Mouse (Mus musculus) liver, embryonic 14.5 days (tissue): ENCODE results near the gene Pcbp3. TPM values are rescaled to one million over a fixed set of nuclear protein-coding genes. Genes with fewer than 3 reads are reported as not detected.

ENCODE experiments used
- ATAC-seq: fragments of 200-750 bp; cut with Nextera tagmentation; 2 replicates; pipeline ENCODE4 v1.8.0; 2017; ENCODE audit warnings: moderate number of reproducible peaks, mild to moderate bottlenecking, moderate library complexity; ENCODE audit not compliant: insufficient read depth
- DNase-seq, 3 experiments: peaks; one replicate each; pipeline ENCODE4 v3.0.0-alpha.2; 2012 to 2013; ENCODE audit warnings: low read depth in 3 of 3, low spot score in 3 of 3
- H3K27ac ChIP-seq: fragments of 300-500 bp; sonication (generic); 2 replicates; pipeline ENCODE4 v1.5.1; 2014; ENCODE audit warnings: moderate library complexity, mild to moderate bottlenecking, control low read depth, inconsistent platforms
- H3K27me3 ChIP-seq: fragments of 300-500 bp; sonication (generic); 2 replicates; pipeline ENCODE4 v1.6.1; 2014; ENCODE audit warnings: mild to moderate bottlenecking, low read length, moderate library complexity; ENCODE audit not compliant: control insufficient read depth, insufficient read depth
- H3K36me3 ChIP-seq: fragments of 300-500 bp; sonication (generic); replicated peaks from 2 replicates; pipeline ENCODE4 v1.6.1; 2014; ENCODE audit warnings: low read depth; ENCODE audit not compliant: control insufficient read depth, insufficient read depth
- H3K4me1 ChIP-seq, 2 experiments: fragments of 200-500 bp in 1 of 2; fragments of 300-500 bp in 1 of 2; sonication (generic) in 1 of 2; replicated peaks; 2 replicates each; pipeline ENCODE4 v1.6.1; 2012 to 2014; ENCODE audit warnings: antibody characterized with exemption in 1 of 2, inconsistent platforms in 1 of 2, low read length in 1 of 2; ENCODE audit not compliant: control insufficient read depth in 2 of 2, insufficient read depth in 2 of 2
- H3K4me2 ChIP-seq: fragments of 300-500 bp; sonication (generic); 2 replicates; pipeline ENCODE4 v1.6.1; 2014; ENCODE audit warnings: low read depth, mild to moderate bottlenecking, control low read depth, moderate library complexity
- H3K4me3 ChIP-seq, 2 experiments: fragments of 200-500 bp in 1 of 2; fragments of 300-500 bp in 1 of 2; sonication (generic) in 1 of 2; 2 replicates each; pipeline ENCODE4 v1.5.1; 2012 to 2014; ENCODE audit warnings: low read depth in 2 of 2, low read length in 2 of 2, mild to moderate bottlenecking in 2 of 2, control low read depth in 1 of 2, inconsistent platforms in 1 of 2, moderate library complexity in 1 of 2; ENCODE audit not compliant: insufficient read depth in 1 of 2
- H3K9ac ChIP-seq: fragments of 300-500 bp; sonication (generic); replicated peaks from 2 replicates; pipeline ENCODE4 v1.6.1; 2014; ENCODE audit warnings: mild to moderate bottlenecking, control low read depth, moderate library complexity
- H3K9me3 ChIP-seq: fragments of 300-500 bp; sonication (generic); 2 replicates; pipeline ENCODE4 v1.6.1; 2016; ENCODE audit warnings: low read length, mixed read lengths; ENCODE audit not compliant: control insufficient read depth
- CTCF ChIP-seq: IDR thresholded peaks from 2 replicates; pipeline ENCODE4 v1.5.1; 2016; ENCODE audit warnings: antibody characterized with exemption, low read depth, control low read depth
- EP300 ChIP-seq: IDR thresholded peaks from 2 replicates; pipeline ENCODE4 v1.6.1; 2016; ENCODE audit warnings: antibody characterized with exemption, low read depth
- WGBS: fragments of 180-500 bp; shearing (Covaris S2); extraction: QIAGEN DNeasy Blood & Tissue Kit; methylation state at CpG from one replicate; pipeline ENCODE4 v1.1.7; 2014; ENCODE audit not compliant: insufficient replicate concordance; 5-methylcytosine and 5-hydroxymethylcytosine counted together
- polyA plus RNA-seq, 2 experiments: library from polyadenylated mRNA; depleted of rRNA in 1 of 2; stranded (reverse) in 1 of 2; unstranded in 1 of 2; fragments of >200 nt; fragmentation: Nextera tagmentation in 1 of 2; extraction: Ambion mirVana in 1 of 2; gene quantifications; 2 replicates each; pipeline versions ENCODE4 v1.2.1 to v1.2.3; 2012 to 2014

Gene Pcbp3
- polyA plus RNA-seq (2012; rRNA removed) (1.8 and 2.0 TPM in 2 replicates), polyA plus RNA-seq (2014; fragmentation: Nextera tagmentation; extraction: Ambion mirVana) (2.6 and 2.9 TPM in 2 replicates)

DNA sequence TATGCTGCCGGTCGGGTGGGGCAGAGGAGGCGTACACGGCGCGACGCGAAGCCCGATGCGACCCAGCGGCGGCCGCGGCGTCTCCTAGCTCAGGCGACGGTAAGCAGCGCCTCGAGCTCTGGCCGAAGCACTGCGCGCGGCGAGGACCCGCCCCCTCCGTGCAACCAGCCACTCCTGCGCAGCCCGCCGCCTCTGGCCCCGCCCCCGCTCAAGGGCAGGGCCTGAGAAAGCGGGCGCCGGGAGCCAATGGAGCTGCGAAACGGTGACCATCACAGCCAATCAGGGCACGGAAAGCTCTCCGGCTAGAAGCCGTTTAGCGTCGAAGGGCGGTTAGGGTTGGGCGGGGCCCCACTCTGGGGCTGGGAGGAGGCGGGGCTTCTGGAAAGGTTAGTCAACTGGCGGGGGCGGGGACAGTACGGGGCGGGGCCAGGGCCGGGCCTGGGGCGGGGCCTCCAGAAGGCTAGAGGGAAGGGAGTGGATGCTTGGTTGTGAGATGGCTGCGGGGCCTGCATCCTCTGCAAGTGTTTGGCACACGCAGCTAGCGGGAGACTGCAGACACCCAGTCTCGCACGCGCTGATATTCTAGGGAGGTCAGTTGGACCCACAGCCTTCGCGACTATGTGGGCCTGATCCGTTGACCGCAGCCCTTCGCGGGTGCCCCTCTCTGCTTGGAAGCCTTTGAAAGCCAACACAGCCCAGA is at the start of gene Pcbp3:
Gene Pcbp3 (minus strand): TSS at position 98 of the 700 bp plus-strand sequence.
- DNase-seq = peak; percentile 84 to 90 (median 88)
- H3K27me3 ChIP-seq = no peaks in the 10 kb centered on the region
- peak within 1 kb of the TSS; percentile 39 to 50 for H3K4me3 ChIP-seq
- peak within 1 kb of the TSS; percentile 71 for H3K4me2 ChIP-seq
- no peaks in the 10 kb centered on the region for H3K9me3 ChIP-seq
- no peak within 1 kb of the TSS; the same call in 1 of the 2 replicates for H3K9ac ChIP-seq
- WGBS = 3% methylated on average over 61 of the region's 62 CpGs
- peaks cover 0 to 6% of the 10 kb centered on the region in 2 experiments; a peak in 2 of 4 replicates for H3K4me1 ChIP-seq
- no peak for TF ChIP-seq EP300
- no peak for TF ChIP-seq CTCF
- H3K36me3 ChIP-seq = no peaks in the 10 kb centered on the region
- ATAC-seq = peak; percentile 97
- no peak within 1 kb of the TSS for H3K27ac ChIP-seq

DNA sequence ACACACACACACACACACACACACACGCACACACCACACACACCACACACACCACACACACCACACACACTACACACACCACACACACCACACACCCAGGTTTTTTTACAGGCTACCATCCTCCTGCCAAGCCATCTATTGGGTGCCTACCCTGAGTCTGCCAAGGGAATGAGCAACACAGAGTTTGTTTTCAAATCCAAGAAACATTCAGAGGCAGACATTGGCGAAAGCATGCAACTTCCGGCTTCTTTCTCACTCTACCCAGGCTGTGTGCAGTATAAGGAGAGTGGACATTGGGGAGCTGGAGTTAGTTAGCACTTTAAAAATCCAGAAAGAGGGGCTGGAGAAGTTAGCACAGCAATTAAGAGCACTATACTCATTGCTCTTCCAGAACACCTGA is 47.0 kb upstream of the Pcbp3 start:
- no peak overlapping the region for H3K9ac ChIP-seq
- WGBS = 70% methylated on average over 3 of the region's 3 CpGs
- ATAC-seq (no peak), DNase-seq (no peak)
- no peak overlapping the region for H3K4me2 ChIP-seq
- no peaks in the 10 kb centered on the region for H3K27me3 ChIP-seq
- no peak overlapping the region for H3K4me3 ChIP-seq
- H3K36me3 ChIP-seq = no peaks in the 10 kb centered on the region
- peaks cover 0 to 10% of the 10 kb centered on the region in 2 experiments; a peak in 2 of 4 replicates for H3K4me1 ChIP-seq
- H3K27ac ChIP-seq = no peak overlapping the region
- no peaks in the 10 kb centered on the region for H3K9me3 ChIP-seq
- no peak for TF ChIP-seq CTCF
- TF ChIP-seq EP300 = no peak

DNA sequence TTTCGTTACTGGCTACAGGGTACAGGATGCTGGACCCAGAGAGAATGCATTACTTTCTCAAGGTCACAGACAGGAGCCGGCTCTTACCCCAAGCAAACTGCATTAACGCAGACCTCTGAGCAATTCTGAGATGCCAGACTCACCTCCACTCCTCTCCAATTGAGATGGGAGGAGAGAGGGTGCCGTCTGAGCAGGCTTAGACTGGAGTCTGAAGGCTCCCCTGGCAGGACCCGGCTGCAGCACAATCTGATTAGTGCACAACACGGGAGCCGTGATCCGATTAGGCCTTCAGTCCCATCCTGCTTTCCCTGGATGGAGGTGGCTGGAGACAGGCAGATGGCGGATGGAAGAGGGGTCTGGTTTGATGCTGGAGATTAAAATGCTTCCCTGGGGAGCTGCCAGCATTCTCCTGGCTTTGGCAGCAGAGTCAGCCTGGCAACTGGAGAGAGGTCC is 46.4 kb upstream of the Pcbp3 start:
- Histone ChIP-seq H3K27me3 (no peaks in the 10 kb centered on the region), H3K9me3 (no peaks in the 10 kb centered on the region), H3K9ac (no peak overlapping the region), H3K4me2 (no peak overlapping the region), H3K27ac (no peak overlapping the region), H3K4me1 (peaks cover 0 to 10% of the 10 kb centered on the region in 2 experiments; a peak in 2 of 4 replicates), H3K36me3 (no peaks in the 10 kb centered on the region), H3K4me3 (no peak overlapping the region)
- TF ChIP-seq CTCF = no peak
- TF ChIP-seq EP300 = no peak
- 46% methylated on average over 9 of the region's 9 CpGs for WGBS
- DNase-seq (no peak), ATAC-seq (no peak)

DNA sequence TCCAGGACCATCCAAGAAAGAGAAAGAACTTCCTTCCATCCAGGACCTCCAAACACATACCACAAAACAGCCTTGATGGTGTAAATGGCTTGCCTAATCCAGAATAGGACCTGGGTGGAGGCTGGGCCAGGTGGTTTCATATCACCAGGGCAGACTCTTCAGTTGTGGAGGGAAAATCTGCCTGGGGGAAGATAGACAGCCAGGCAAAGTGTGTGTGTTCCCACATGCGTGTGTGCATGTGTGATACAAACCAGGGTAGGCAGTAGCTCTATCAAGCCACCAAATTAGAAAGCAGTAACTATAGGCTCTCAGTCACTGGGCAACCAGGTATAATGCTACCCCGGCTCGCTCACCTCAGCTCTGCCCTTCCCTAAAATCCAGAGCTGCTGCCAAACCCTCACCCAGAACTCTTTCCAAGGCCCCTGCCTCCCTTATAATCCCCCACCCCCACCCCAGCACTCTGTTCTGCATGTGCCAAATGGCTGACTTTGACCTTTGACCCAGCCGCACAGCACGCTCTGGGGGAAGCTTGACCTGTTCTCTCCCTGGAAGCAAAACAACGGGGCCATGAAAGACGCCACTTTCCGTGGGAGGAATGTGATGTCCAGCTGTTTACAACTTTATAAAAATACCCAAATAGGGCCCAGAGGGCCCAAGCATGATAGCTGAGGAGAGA is 45.9 kb upstream of the Pcbp3 start:
- TF ChIP-seq CTCF (no peak), EP300 (no peak)
- DNase-seq (no peak), ATAC-seq (peak; percentile 31; the same call in 1 of the 2 replicates)
- no peak overlapping the region for H3K4me3 ChIP-seq
- H3K9me3 ChIP-seq = no peaks in the 10 kb centered on the region
- H3K27ac ChIP-seq = no peak overlapping the region
- no peaks in the 10 kb centered on the region for H3K27me3 ChIP-seq
- no peak overlapping the region for H3K9ac ChIP-seq
- H3K36me3 ChIP-seq = no peaks in the 10 kb centered on the region
- peaks cover 0 to 10% of the 10 kb centered on the region in 2 experiments; a peak in 2 of 4 replicates for H3K4me1 ChIP-seq
- 51% methylated on average over 8 of the region's 8 CpGs for WGBS
- no peak overlapping the region for H3K4me2 ChIP-seq

DNA sequence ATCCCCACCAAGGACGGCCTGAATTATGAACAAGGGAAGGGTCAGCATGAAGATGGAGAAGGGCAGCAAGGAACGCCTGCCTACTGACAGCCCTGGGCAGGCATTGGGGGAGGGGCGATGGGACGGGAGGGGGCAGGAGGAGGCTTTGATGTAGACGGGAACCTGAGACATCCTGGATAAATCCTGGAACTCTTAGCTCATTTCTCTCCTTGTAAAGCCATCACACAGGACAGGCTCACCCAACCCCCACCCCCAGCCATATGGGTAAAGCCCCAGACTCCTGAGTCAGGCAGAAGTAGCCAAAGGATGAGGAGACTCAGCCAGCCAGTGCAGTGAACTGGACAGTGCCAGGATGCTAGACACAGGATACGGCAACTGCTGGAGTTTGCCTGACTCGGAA is 43.2 kb upstream of the Pcbp3 start:
- H3K9ac ChIP-seq = no peak overlapping the region
- no peak overlapping the region for H3K4me3 ChIP-seq
- H3K4me2 ChIP-seq = no peak overlapping the region
- no peaks in the 10 kb centered on the region for H3K9me3 ChIP-seq
- no peaks in the 10 kb centered on the region for H3K27me3 ChIP-seq
- 35% methylated on average over 7 of the region's 7 CpGs for WGBS
- H3K36me3 ChIP-seq = no peaks in the 10 kb centered on the region
- H3K27ac ChIP-seq = no peak overlapping the region
- no peak for TF ChIP-seq CTCF
- TF ChIP-seq EP300 = no peak
- H3K4me1 ChIP-seq = peaks cover 0 to 10% of the 10 kb centered on the region in 2 experiments; a peak in 2 of 4 replicates
- DNase-seq (no peak), ATAC-seq (no peak)
